ENCODE assay signal across 8 mouse cellular contexts in the genomic region with DNA sequence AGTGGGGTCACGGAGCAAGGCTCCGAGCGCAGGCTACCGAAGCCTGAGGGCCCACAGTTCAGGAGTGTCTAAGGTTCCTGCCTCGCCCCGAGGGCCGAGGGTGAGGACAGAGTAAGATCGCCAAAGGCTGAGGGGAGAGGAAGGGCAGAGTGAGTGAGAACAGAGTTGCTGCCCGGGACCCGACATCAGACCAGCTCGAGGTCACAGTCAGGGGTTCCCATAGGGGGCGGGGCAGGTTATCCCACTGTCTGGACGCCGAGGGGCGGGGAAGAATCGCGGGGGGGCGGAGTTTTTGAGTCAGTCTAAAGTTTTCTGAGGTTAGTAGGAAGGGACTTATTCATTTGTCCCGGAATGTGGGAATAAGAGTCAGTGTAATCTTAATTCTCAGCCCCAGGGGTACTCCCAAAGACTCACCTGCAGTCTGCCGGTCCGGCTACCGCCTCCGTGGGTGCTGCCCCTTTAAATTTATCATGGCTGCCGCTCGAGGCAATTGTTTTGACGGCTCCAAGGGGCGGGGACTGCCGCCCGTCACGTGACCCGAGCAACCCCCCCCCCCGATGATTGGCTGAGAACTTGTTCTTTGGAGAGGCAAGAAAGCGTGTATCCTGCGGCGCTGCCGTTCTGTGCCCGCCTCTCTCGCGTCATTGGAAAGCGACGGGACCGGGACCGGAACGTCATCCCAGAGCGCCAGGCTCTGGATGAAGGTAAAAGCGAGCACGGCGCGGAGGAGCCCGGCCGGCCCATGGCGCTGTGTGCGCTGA. TPM values are rescaled to one million over a fixed set of nuclear protein-coding genes. Genes with fewer than 3 reads are reported as not detected.
DNase-seq lines count a peak whose midpoint lies in the region; ATAC-seq lines count a peak whose summit lies in the region.

Gene Klc4, minus strand, starts transcription at position 462 of the 761 bp plus-strand sequence.
Gene Mrpl2, plus strand, starts transcription at position 669 of the 761 bp plus-strand sequence.

- peak; percentile 98 for DNase-seq in T-cell, adult 2 months (ENCODE audit: low spot score)
- peak; percentile 99 to 100 for DNase-seq in cerebellum, postnatal 36 days
- DNase-seq in frontal cortex, postnatal 36 days (ENCODE audit: low spot score in 2 of 2): peak; percentile 99 to 100
- peak; percentile 97 for DNase-seq in left cerebral cortex, adult 11 months (ENCODE audit: low spot score)
- DNase-seq in lung, postnatal 4 days: peak; percentile 99 to 100
- peak; percentile 98 for DNase-seq in retina, postnatal 7 days (ENCODE audit: low read depth, low spot score)
- peak; percentile 99 for DNase-seq in urinary bladder, adult 2 months (ENCODE audit: low spot score)

- peak within 1 kb of the TSS; percentile 80 for H3K4me2 ChIP-seq in hindbrain, embryonic 15.5 days

- H3K36me3 ChIP-seq in hindbrain, embryonic 15.5 days: peaks cover 7% of the 10 kb centered on the region; the same call in 1 of the 2 replicates

- no peaks in the 10 kb centered on the region for H3K9me3 ChIP-seq in hindbrain, embryonic 15.5 days

- ATAC-seq in hindbrain, embryonic 15.5 days (ENCODE audit: low FRiP score, low read depth): peak; percentile 71

- no peaks in the 10 kb centered on the region for H3K27me3 ChIP-seq in hindbrain, embryonic 15.5 days

- under 1% methylated on average over 53 of the region's 53 CpGs for WGBS in hindbrain, embryonic 15.5 days

- peak within 1 kb of the TSS; percentile 80 for H3K9ac ChIP-seq in hindbrain, embryonic 15.5 days

- H3K4me1 ChIP-seq in hindbrain, embryonic 15.5 days (replicated peaks): peaks cover 33% of the 10 kb centered on the region

- H3K4me3 ChIP-seq in hindbrain, embryonic 15.5 days: peak within 1 kb of the TSS; percentile 72

- H3K27ac ChIP-seq in hindbrain, embryonic 15.5 days (replicated peaks): peak within 1 kb of the TSS; percentile 93

RNA-seq across cellular contexts. Expression of gene Klc4, which starts in this region (rescaled TPM):
- 33.9 and 35.9 TPM in 2 replicates for polyA plus RNA-seq in hindbrain, embryonic 15.5 days (2015; fragmentation: Nextera tagmentation; extraction: Ambion mirVana)
- polyA plus RNA-seq in urinary bladder, adult 2 months (2012; rRNA removed): 16.5 and 21.6 TPM in 2 replicates

RNA-seq across cellular contexts. Expression of gene Mrpl2, which starts in this region (rescaled TPM):
- 64.3 TPM in 2 replicates for polyA plus RNA-seq in hindbrain, embryonic 15.5 days (2015; fragmentation: Nextera tagmentation; extraction: Ambion mirVana)
- polyA plus RNA-seq in urinary bladder, adult 2 months (2012; rRNA removed): 49.8 and 54.6 TPM in 2 replicates

Comparison
In these comparisons a context has a peak if more than half of its experiments do, and no peak if none do; other contexts are left out.
1. Peak in every context shown above with its lines: DNase-seq, ATAC-seq, H3K4me3 ChIP-seq and H3K27ac ChIP-seq.